Mouse (Mus musculus): ENCODE measurements around the gene Vma21-ps.

DNA sequence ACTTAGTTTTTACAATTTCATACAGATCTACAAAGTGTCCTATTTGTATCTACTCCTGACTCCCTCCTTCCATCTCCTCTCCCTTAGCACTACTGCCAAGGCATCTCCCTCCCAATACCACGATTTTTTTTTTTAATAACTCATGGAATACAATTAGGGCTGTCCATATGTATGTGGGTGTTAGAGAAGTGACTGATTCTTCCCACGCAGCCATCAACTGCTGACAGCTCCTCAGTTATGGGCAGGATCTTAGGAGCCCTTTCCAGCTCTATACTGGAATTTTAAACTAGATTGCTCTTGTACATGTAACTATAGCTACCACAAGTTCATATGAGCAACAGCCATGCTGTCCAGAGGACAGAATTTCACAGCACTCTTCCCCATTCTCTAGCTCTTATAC is 33.6 kb upstream of the Vma21-ps start:
- no peak for TF ChIP-seq CTCF (IDR thresholded peaks at IDR 0.05; ENCODE audit: insufficient read depth, low read depth, low read length)
- TF ChIP-seq POLR2A (IDR thresholded peaks at IDR 0.05; ENCODE audit: insufficient read depth, low read depth, low read length): no peak

All from olfactory bulb, adult 2 months (tissue).